Mouse (Mus musculus): ENCODE data around the gene Cnksr2.

GRCm38 (mm10) chrX:158041703-158042102 is 1.4 kb downstream of the Cnksr2 start:
- TF ChIP-seq CTCF (IDR thresholded peaks at IDR 0.05; ENCODE audit: low read depth) (no peak), EP300 (IDR thresholded peaks at IDR 0.05; ENCODE audit: low read depth) (no peak)
